Mouse (Mus musculus): ENCODE results near the gene Lhfp. TPM values are rescaled to one million over a fixed set of nuclear protein-coding genes. Genes with fewer than 3 reads are reported as not detected.

The Lhfp gene
- total and polyA plus RNA-seq, 3 experiments: 0.29 to 2.8 TPM; not detected in 1

GRCm38 (mm10) chr3:52999996-53000395, 41.3 kb upstream of the Lhfp start:
- Histone ChIP-seq H3K4me3 (ENCODE audit: low read depth, low read length) (no peak overlapping the region), H3K4me1 (ENCODE audit: insufficient read depth, low read depth, low read length) (no peaks in the 10 kb centered on the region), H3K36me3 (replicated peaks) (peaks cover 83% of the 10 kb centered on the region), H3K9me3 (replicated peaks) (no peaks in the 10 kb centered on the region), H3K27me3 (ENCODE audit: insufficient read depth, low read length) (no peaks in the 10 kb centered on the region)
- no peak for ATAC-seq (ENCODE audit: extremely low read depth, insufficient number of reproducible peaks, low FRiP score, poor library complexity, severe bottlenecking)
- DNase-seq (ENCODE audit: low spot score): no peak
- TF ChIP-seq TAL1 (conservative IDR thresholded peaks at IDR 0.05; ENCODE audit: low read depth, low read length) (no peak), GATA1 (IDR thresholded peaks at IDR 0.05; ENCODE audit: borderline replicate concordance, low read length) (no peak), CTCF (IDR thresholded peaks at IDR 0.05; ENCODE audit: low read depth, low read length) (no peak), GATA2 (IDR thresholded peaks at IDR 0.05; ENCODE audit: borderline replicate concordance, low read depth, low read length) (no peak), POLR2AphosphoS5 (IDR thresholded peaks at IDR 0.05; ENCODE audit: insufficient replicate concordance, low read depth, low read length) (no peak)

GRCm38 (mm10) chr3:53002076-53002475, 39.3 kb upstream of the Lhfp start:
- TF ChIP-seq GATA2 (IDR thresholded peaks at IDR 0.05; ENCODE audit: borderline replicate concordance, low read depth, low read length) (no peak), POLR2AphosphoS5 (IDR thresholded peaks at IDR 0.05; ENCODE audit: insufficient replicate concordance, low read depth, low read length) (no peak), CTCF (IDR thresholded peaks at IDR 0.05; ENCODE audit: low read depth, low read length) (no peak), TAL1 (conservative IDR thresholded peaks at IDR 0.05; ENCODE audit: low read depth, low read length) (no peak), GATA1 (IDR thresholded peaks at IDR 0.05; ENCODE audit: borderline replicate concordance, low read length) (no peak)
- H3K27me3 ChIP-seq (ENCODE audit: insufficient read depth, low read length): no peaks in the 10 kb centered on the region
- H3K4me3 ChIP-seq (ENCODE audit: low read depth, low read length): no peak overlapping the region
- H3K9me3 ChIP-seq (replicated peaks): no peaks in the 10 kb centered on the region
- DNase-seq (ENCODE audit: low spot score) (no peak), ATAC-seq (ENCODE audit: extremely low read depth, insufficient number of reproducible peaks, low FRiP score, poor library complexity, severe bottlenecking) (no peak)
- peaks cover 85% of the 10 kb centered on the region for H3K36me3 ChIP-seq (replicated peaks)
- H3K4me1 ChIP-seq (ENCODE audit: insufficient read depth, low read depth, low read length): no peaks in the 10 kb centered on the region

GRCm38 (mm10) chr3:53004406-53005114, 36.8 kb upstream of the Lhfp start:
- no peaks in the 10 kb centered on the region for H3K9me3 ChIP-seq (replicated peaks)
- H3K27me3 ChIP-seq (ENCODE audit: insufficient read depth, low read length): no peaks in the 10 kb centered on the region
- TF ChIP-seq TAL1 (conservative IDR thresholded peaks at IDR 0.05; ENCODE audit: low read depth, low read length): no peak
- H3K4me1 ChIP-seq (ENCODE audit: insufficient read depth, low read depth, low read length): no peaks in the 10 kb centered on the region
- no peak overlapping the region for H3K4me3 ChIP-seq (ENCODE audit: low read depth, low read length)
- no peak for ATAC-seq (ENCODE audit: extremely low read depth, insufficient number of reproducible peaks, low FRiP score, poor library complexity, severe bottlenecking)
- H3K36me3 ChIP-seq (replicated peaks): peaks cover 85% of the 10 kb centered on the region
- DNase-seq (ENCODE audit: low spot score): no peak

- no peaks in the 10 kb centered on the region for H3K9me3 ChIP-seq (replicated peaks)
- ATAC-seq (ENCODE audit: extremely low read depth, insufficient number of reproducible peaks, low FRiP score, poor library complexity, severe bottlenecking) (no peak), DNase-seq (ENCODE audit: low spot score) (no peak)
- H3K4me3 ChIP-seq (ENCODE audit: low read depth, low read length): no peak overlapping the region
- no peaks in the 10 kb centered on the region for H3K27me3 ChIP-seq (ENCODE audit: insufficient read depth, low read length)
- peaks cover 80% of the 10 kb centered on the region for H3K36me3 ChIP-seq (replicated peaks)
- TF ChIP-seq GATA2 (IDR thresholded peaks at IDR 0.05; ENCODE audit: borderline replicate concordance, low read depth, low read length) (no peak), POLR2AphosphoS5 (IDR thresholded peaks at IDR 0.05; ENCODE audit: insufficient replicate concordance, low read depth, low read length) (no peak), TAL1 (conservative IDR thresholded peaks at IDR 0.05; ENCODE audit: low read depth, low read length) (no peak), GATA1 (IDR thresholded peaks at IDR 0.05; ENCODE audit: borderline replicate concordance, low read length) (no peak), CTCF (IDR thresholded peaks at IDR 0.05; ENCODE audit: low read depth, low read length) (no peak)
- H3K4me1 ChIP-seq (ENCODE audit: insufficient read depth, low read depth, low read length): no peaks in the 10 kb centered on the region
Observed at GRCm38 (mm10) chr3:53007411-53007810, 33.9 kb upstream of the Lhfp start.

GRCm38 (mm10) chr3:53016436-53017340, 24.6 kb upstream of the Lhfp start, which contains the start of gene Cog6:
Cog6 (minus strand) TSS chr3:53017237.
- peaks cover 8% of the 10 kb centered on the region for H3K4me1 ChIP-seq (ENCODE audit: insufficient read depth, low read depth, low read length)
- peak within 1 kb of the TSS; percentile 86 for H3K4me3 ChIP-seq (ENCODE audit: low read depth, low read length)
- H3K27me3 ChIP-seq (ENCODE audit: insufficient read depth, low read length): no peaks in the 10 kb centered on the region
- TF ChIP-seq POLR2AphosphoS5 (IDR thresholded peaks at IDR 0.05; ENCODE audit: insufficient replicate concordance, low read depth, low read length): no peak
- no peak for TF ChIP-seq GATA2 (IDR thresholded peaks at IDR 0.05; ENCODE audit: borderline replicate concordance, low read depth, low read length)
- no peak for TF ChIP-seq TAL1 (conservative IDR thresholded peaks at IDR 0.05; ENCODE audit: low read depth, low read length)
- TF ChIP-seq CTCF (IDR thresholded peaks at IDR 0.05; ENCODE audit: low read depth, low read length): no peak
- TF ChIP-seq GATA1 (IDR thresholded peaks at IDR 0.05; ENCODE audit: borderline replicate concordance, low read length): no peak
- no peaks in the 10 kb centered on the region for H3K9me3 ChIP-seq (replicated peaks)
- peak; percentile 86 for ATAC-seq (ENCODE audit: extremely low read depth, insufficient number of reproducible peaks, low FRiP score, poor library complexity, severe bottlenecking)
- peak; percentile 91 for DNase-seq (ENCODE audit: low spot score)
- H3K36me3 ChIP-seq (replicated peaks): peaks cover 27% of the 10 kb centered on the region

- DNase-seq (ENCODE audit: low spot score) (no peak), ATAC-seq (ENCODE audit: extremely low read depth, insufficient number of reproducible peaks, low FRiP score, poor library complexity, severe bottlenecking) (no peak)
Observed at GRCm38 (mm10) chr3:53027333-53027732, 14.0 kb upstream of the Lhfp start.

More at GRCm38 (mm10) chr3:53027333-53027732, 14.0 kb upstream of the Lhfp start:
- no peak for TF ChIP-seq GATA2 (IDR thresholded peaks at IDR 0.05; ENCODE audit: borderline replicate concordance, low read depth, low read length)
- TF ChIP-seq POLR2AphosphoS5 (IDR thresholded peaks at IDR 0.05; ENCODE audit: insufficient replicate concordance, low read depth, low read length): no peak
- no peak for TF ChIP-seq GATA1 (IDR thresholded peaks at IDR 0.05; ENCODE audit: borderline replicate concordance, low read length)
- no peak for TF ChIP-seq TAL1 (conservative IDR thresholded peaks at IDR 0.05; ENCODE audit: low read depth, low read length)
- TF ChIP-seq CTCF (IDR thresholded peaks at IDR 0.05; ENCODE audit: low read depth, low read length): no peak
- no peak overlapping the region for H3K4me3 ChIP-seq (ENCODE audit: low read depth, low read length)
- H3K9me3 ChIP-seq (replicated peaks): no peaks in the 10 kb centered on the region
- H3K27me3 ChIP-seq (ENCODE audit: insufficient read depth, low read length): no peaks in the 10 kb centered on the region
- peaks cover 18% of the 10 kb centered on the region for H3K4me1 ChIP-seq (ENCODE audit: insufficient read depth, low read depth, low read length)
- no peaks in the 10 kb centered on the region for H3K36me3 ChIP-seq (replicated peaks)

All from G1E (cell line).